Mouse (Mus musculus): Measurements from ENCODE around the gene Btf3l4. TPM values are rescaled to one million over a fixed set of nuclear protein-coding genes. Genes with fewer than 3 reads are reported as not detected.

Gene Btf3l4
- 12.0 and 12.9 TPM in 2 replicates for polyA plus RNA-seq (2012; rRNA removed)

GRCm38 (mm10) chr4:108832916-108833827, at the start of gene Btf3l4:
Gene Btf3l4 (minus strand): TSS chr4:108833614.

GRCm38 (mm10) chr4:108878963-108879822, 45.8 kb upstream of the Btf3l4 start, which contains the start of gene Rab3b:
Gene Rab3b (plus strand): TSS chr4:108879063.

GRCm38 (mm10) chr4:108848505-108848848, 15.1 kb upstream of the Btf3l4 start, which contains the start of gene A730015C16Rik:
Gene A730015C16Rik (minus strand): TSS chr4:108848619.

GRCm38 (mm10) chr4:108847715-108848504, 14.5 kb upstream of the Btf3l4 start, which contains the start of gene Kti12:
Gene Kti12 (plus strand): TSS chr4:108847785.

GRCm38 (mm10) chr4:108834115-108834970, 929 bp upstream of the Btf3l4 start, which contains the start of gene Txndc12:
Gene Txndc12 (plus strand): TSS chr4:108834601.

GRCm38 (mm10) chr4:108780057-108780863, 53.2 kb downstream of the Btf3l4 start, which contains the start of gene Zfyve9:
Gene Zfyve9 (minus strand): TSS chr4:108780798.

Other genes starting within 250 kb of the Btf3l4 start
- gene Cc2d1b, start 213.7 kb downstream of the Btf3l4 start, polyA plus RNA-seq (2012; rRNA removed), result 36.7 and 43.7 TPM in 2 replicates
- 0.18 and 0.29 TPM in 2 replicates for gene 3110021N24Rik, start 114.0 kb downstream of the Btf3l4 start, polyA plus RNA-seq (2012; rRNA removed)
- gene Zfyve9, start 52.8 kb downstream of the Btf3l4 start, polyA plus RNA-seq (2012; rRNA removed), result 4.6 and 6.3 TPM in 2 replicates
- 7.2 and 9.5 TPM in 2 replicates for gene Txndc12, start 987 bp upstream of the Btf3l4 start, polyA plus RNA-seq (2012; rRNA removed)
- 59.1 and 64.7 TPM in 2 replicates for gene Kti12, start 14.2 kb upstream of the Btf3l4 start, polyA plus RNA-seq (2012; rRNA removed)
- gene A730015C16Rik, start 15.0 kb upstream of the Btf3l4 start, polyA plus RNA-seq (2012; rRNA removed), result 0.29 TPM in 1 of 2 replicates, not detected in the other
- 3.2 and 6.8 TPM in 2 replicates for gene Rab3b, start 45.4 kb upstream of the Btf3l4 start, polyA plus RNA-seq (2012; rRNA removed)
- gene Nrd1, start 167.0 kb upstream of the Btf3l4 start, polyA plus RNA-seq (2012; rRNA removed), result 18.9 and 23.1 TPM in 2 replicates